Mouse (Mus musculus) lung, embryonic 14.5 days (tissue): ENCODE results near the gene Esyt1. TPM values are rescaled to one million over a fixed set of nuclear protein-coding genes. Genes with fewer than 3 reads are reported as not detected.
"Not testable (repeated sequence)": the region's sequence is repeated elsewhere in the genome, so short reads cannot be mapped to it uniquely, and the experiment has no call there.

Experiments
- ATAC-seq: fragments of 200-750 bp; cut with Nextera tagmentation; 2 replicates; pipeline ENCODE4 v1.8.0; 2017; ENCODE audit warnings: mild to moderate bottlenecking, moderate TSS enrichment, moderate library complexity; ENCODE audit not compliant: insufficient read depth
- DNase-seq: peaks from one replicate; pipeline ENCODE4 v3.0.0-alpha.2; 2015
- H3K27ac ChIP-seq: fragments of 300-500 bp; sonication (generic); 2 replicates; pipeline ENCODE4 v1.5.1; 2014; ENCODE audit warnings: low read depth, mild to moderate bottlenecking, moderate library complexity
- H3K27me3 ChIP-seq: fragments of 300-500 bp; sonication (generic); 2 replicates; pipeline ENCODE4 v1.6.1; 2014; ENCODE audit warnings: low read length, control low read depth; ENCODE audit not compliant: insufficient read depth
- H3K36me3 ChIP-seq: fragments of 300-500 bp; sonication (generic); 2 replicates; pipeline ENCODE4 v1.6.1; 2014; ENCODE audit warnings: control low read depth; ENCODE audit not compliant: insufficient read depth
- H3K4me1 ChIP-seq: fragments of 300-500 bp; sonication (generic); 2 replicates; pipeline ENCODE4 v1.6.1; 2014; ENCODE audit warnings: antibody characterized with exemption, control low read depth; ENCODE audit not compliant: insufficient read depth
- H3K4me2 ChIP-seq: fragments of 300-500 bp; sonication (generic); 2 replicates; pipeline ENCODE4 v1.6.1; 2014; ENCODE audit warnings: mild to moderate bottlenecking
- H3K4me3 ChIP-seq: fragments of 300-500 bp; sonication (generic); 2 replicates; pipeline ENCODE4 v1.5.1; 2014; ENCODE audit warnings: low read depth, low read length
- H3K9ac ChIP-seq: fragments of 300-500 bp; sonication (generic); 2 replicates; pipeline ENCODE4 v1.6.1; 2014
- H3K9me3 ChIP-seq: fragments of 300-500 bp; sonication (generic); 2 replicates; pipeline ENCODE4 v1.6.1; 2016; ENCODE audit warnings: low read depth, low read length, control low read depth
- CTCF ChIP-seq: IDR thresholded peaks from 2 replicates; pipeline ENCODE4 v1.5.1; 2016; ENCODE audit warnings: antibody characterized with exemption, low read depth
- WGBS: fragments of 180-500 bp; shearing (Covaris S2); extraction: QIAGEN DNeasy Blood & Tissue Kit; methylation state at CpG from one replicate; pipeline ENCODE4 v1.1.7; 2014; 5-methylcytosine and 5-hydroxymethylcytosine counted together
- polyA plus RNA-seq: library from polyadenylated mRNA; unstranded; fragments of >200 nt; fragmentation: Nextera tagmentation; extraction: Ambion mirVana; gene quantifications from 2 replicates; pipeline ENCODE4 v1.2.1, GENCODE M21; 2014

Esyt1 gene
- polyA plus RNA-seq, 1 experiment from 2014 or later, result 23.0 TPM

DNA sequence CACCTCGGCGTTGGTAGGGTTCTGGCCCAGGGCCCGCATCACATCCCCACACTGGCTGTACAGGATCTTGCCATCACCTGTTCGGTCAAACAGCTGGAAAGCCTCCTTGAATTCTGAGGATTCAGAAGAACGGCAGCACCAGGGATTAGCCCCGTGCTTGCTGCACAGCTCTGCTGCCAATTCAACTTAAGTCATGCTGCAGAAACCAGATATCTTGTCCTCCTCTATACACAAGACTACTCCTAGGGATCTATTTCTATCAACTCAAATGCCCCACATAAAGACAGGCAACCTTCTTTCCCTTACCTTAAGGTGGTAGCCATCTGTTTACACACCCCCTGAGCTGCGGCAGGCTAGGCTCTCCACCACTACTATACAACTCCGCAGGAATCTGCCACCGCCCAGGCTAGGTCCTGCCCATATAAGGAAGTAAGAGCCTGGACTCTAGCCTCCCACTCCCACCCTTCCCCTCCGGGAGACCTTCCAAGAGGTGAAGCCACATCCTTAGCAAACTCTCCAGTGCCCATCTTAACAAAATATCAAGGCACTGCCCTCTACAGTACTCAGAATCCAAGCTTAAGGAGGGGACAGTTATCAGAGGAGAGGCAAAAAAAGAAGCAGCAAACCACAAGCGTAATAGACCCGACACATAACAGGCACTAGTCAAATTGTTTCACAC lies 32.9 kb downstream of the Esyt1 start:
- no peak for TF ChIP-seq CTCF
- DNase-seq, result peak; percentile 86
- Histone ChIP-seq H3K27ac (peak overlapping the region; percentile 95), H3K27me3 (no peaks in the 10 kb centered on the region), H3K4me2 (peak overlapping the region; percentile 86), H3K4me1 (peaks cover 11% of the 10 kb centered on the region), H3K9me3 (no peaks in the 10 kb centered on the region), H3K36me3 (peaks cover 45% of the 10 kb centered on the region), H3K4me3 (peak overlapping the region; percentile 84), H3K9ac (peak overlapping the region; percentile 87)
- peak; percentile 62 for ATAC-seq
- WGBS, result 11% methylated on average over 12 of the region's 12 CpGs

DNA sequence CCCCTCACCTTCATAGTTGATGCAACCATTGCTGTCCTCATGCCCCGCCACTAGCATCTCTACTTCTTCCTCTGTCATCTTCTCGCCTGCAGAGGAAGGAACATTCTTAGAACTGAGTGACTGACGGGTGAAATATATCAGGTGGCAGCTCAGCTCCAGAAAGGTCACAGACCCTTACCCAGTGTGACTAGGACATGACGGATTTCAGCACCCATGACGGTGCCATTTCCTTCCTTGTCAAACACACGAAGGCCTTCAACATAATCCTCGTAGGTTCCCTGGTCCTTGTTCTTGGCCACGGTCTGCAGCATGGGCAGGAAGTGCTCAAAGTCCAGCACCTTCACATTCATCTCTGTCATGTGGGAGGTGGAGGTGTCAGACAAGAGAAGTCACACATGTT lies 33.6 kb downstream of the Esyt1 start:
- Histone ChIP-seq H3K4me3 (peak overlapping the region; percentile 84), H3K4me1 (peaks cover 11% of the 10 kb centered on the region), H3K36me3 (peaks cover 52% of the 10 kb centered on the region), H3K4me2 (peak overlapping the region; percentile 86), H3K9ac (peak overlapping the region; percentile 87), H3K27ac (peak overlapping the region; percentile 95)
- 29% methylated on average over 8 of the region's 8 CpGs for WGBS
- DNase-seq, H3K9me3 ChIP-seq, ATAC-seq, H3K27me3 ChIP-seq: not testable (repeated sequence)

DNA sequence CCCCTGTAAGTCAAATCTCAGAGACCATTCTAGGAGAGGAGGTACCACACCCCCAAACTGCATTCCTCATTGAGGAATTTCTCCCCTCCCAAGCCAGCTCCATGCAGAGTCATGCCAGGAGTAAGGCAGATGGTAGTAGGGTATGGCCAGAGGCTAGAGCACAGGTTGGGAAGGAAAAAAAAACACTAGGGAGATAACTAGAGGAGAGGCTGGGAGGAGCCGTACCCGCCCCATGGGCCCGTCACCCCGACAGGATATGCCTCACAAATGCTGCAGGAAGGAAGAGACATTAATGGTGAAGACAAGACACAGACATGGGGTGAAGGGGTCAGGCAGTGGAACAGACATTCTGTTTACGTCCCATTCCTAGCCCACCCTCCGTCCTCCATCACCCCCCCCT lies 34.2 kb downstream of the Esyt1 start:
- TF ChIP-seq CTCF, result no peak
- Histone ChIP-seq H3K9ac (peak overlapping the region; percentile 87), H3K27me3 (no peaks in the 10 kb centered on the region), H3K27ac (peak overlapping the region; percentile 95; the same call in 1 of the 2 replicates), H3K4me1 (peaks cover 11% of the 10 kb centered on the region), H3K4me2 (peak overlapping the region; percentile 86), H3K36me3 (peaks cover 56% of the 10 kb centered on the region), H3K4me3 (peak overlapping the region; percentile 84), H3K9me3 (no peaks in the 10 kb centered on the region)
- ATAC-seq (no peak), DNase-seq (peak; percentile 42)
- 44% methylated on average over 6 of the region's 6 CpGs for WGBS

DNA sequence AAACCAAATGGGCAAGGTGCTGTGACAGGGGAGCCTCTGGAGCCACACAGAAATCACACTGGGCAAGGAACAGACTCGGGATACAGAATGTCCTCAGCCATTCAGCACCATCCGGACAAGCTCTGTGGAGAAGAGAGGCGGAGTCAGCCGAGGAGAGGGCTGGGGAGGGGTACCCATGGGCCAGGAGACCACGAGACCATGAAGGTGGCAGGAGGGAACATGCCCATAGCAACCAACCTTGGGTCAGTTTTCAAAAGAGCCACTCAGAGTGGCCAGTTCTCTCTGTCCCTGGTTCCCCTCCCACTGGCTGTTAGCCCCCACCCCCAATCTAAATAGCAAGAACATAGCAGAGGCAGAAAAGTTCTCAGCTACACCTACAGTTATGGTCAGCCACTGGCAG lies 34.8 kb downstream of the Esyt1 start:
- Histone ChIP-seq H3K4me2 (peak overlapping the region; percentile 86), H3K36me3 (peaks cover 62% of the 10 kb centered on the region), H3K4me1 (peaks cover 11% of the 10 kb centered on the region), H3K9me3 (no peaks in the 10 kb centered on the region), H3K27ac (peak overlapping the region; percentile 95), H3K4me3 (peak overlapping the region; percentile 84), H3K9ac (no peak overlapping the region), H3K27me3 (no peaks in the 10 kb centered on the region)
- TF ChIP-seq CTCF, result no peak
- 40% methylated on average over 5 of the region's 5 CpGs for WGBS
- no peak for ATAC-seq
- peak; percentile 4 for DNase-seq

DNA sequence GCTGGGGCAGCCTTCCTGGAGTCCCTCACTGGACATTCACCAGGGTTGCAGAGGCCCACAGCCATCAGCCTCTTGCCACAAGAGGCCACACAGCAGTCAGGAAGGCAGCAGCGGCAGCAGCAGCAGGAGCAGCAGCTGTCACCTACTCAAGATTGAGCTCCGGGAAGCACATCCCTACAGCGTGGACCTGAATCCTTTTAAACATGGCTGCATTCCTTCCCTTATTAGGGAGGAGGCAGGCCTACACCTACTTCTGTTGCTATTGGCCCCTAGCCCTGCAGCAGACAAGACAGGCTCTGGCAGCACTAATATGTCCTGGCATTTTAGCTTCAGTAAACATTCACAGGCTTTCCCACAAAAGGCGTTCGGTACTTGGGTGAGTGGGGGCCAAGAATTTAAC lies 35.4 kb downstream of the Esyt1 start:
- no peak overlapping the region for H3K9ac ChIP-seq
- DNase-seq, result peak; percentile 54
- H3K4me1 ChIP-seq, result peaks cover 11% of the 10 kb centered on the region
- ATAC-seq, result no peak
- H3K27me3 ChIP-seq, result no peaks in the 10 kb centered on the region
- no peak for TF ChIP-seq CTCF
- H3K9me3 ChIP-seq, result no peaks in the 10 kb centered on the region
- no peak overlapping the region for H3K4me3 ChIP-seq
- H3K4me2 ChIP-seq, result no peak overlapping the region
- WGBS, result 28% methylated on average over 5 of the region's 5 CpGs
- H3K36me3 ChIP-seq, result peaks cover 69% of the 10 kb centered on the region
- H3K27ac ChIP-seq, result peak overlapping the region; percentile 95

DNA sequence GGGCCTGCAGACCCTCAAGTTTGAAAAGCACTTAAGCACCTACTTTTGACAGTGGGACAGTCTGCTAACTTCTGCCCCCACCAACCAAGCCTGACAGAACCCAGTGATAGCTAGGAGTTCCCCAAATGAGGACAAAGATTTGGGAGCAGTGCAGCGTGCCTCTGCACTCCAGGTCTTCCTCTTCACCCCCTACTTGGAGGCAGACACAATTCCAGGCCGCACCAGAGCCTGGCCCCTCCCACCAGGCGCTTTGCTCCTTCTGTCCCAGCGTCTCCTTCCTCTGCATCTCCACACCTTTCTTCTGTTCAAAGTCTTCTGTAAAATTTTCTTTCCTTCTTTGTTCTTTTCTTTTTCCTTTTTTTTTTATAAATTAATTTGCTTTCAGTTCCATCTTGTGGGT lies 35.9 kb downstream of the Esyt1 start:
- peaks cover 8% of the 10 kb centered on the region for H3K4me1 ChIP-seq
- TF ChIP-seq CTCF, result no peak
- peaks cover 71% of the 10 kb centered on the region for H3K36me3 ChIP-seq
- DNase-seq, result no peak
- H3K4me2 ChIP-seq, result no peak overlapping the region
- no peaks in the 10 kb centered on the region for H3K9me3 ChIP-seq
- no peak overlapping the region for H3K4me3 ChIP-seq
- 59% methylated on average over 4 of the region's 4 CpGs for WGBS
- H3K27me3 ChIP-seq, result no peaks in the 10 kb centered on the region
- H3K27ac ChIP-seq, result peak overlapping the region; percentile 95
- no peak for ATAC-seq
- no peak overlapping the region for H3K9ac ChIP-seq

DNA sequence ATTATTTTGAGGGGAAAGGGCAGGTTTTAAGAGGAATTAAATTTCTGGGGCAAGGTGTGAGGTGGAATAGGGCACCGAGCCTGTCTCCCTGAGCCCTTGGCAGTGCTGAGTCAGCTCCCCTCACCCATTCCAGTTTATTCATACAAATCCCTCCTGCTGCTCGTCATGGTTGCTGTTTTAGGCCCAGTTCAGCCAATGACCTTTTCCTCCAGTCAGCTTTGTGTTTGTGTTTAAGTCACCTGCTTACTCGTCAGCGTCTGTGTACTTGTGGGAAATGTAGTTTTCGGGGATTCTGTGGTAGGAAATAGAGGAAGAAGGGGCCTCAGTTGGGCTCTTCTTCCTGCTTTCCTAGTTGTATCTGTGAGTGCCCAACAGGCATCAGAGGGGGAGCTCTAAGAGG lies 36.3 kb downstream of the Esyt1 start:
- Histone ChIP-seq H3K27ac (peak overlapping the region; percentile 95; the same call in 1 of the 2 replicates), H3K4me3 (no peak overlapping the region), H3K4me1 (peaks cover 7% of the 10 kb centered on the region; the same call in 1 of the 2 replicates), H3K4me2 (no peak overlapping the region), H3K27me3 (no peaks in the 10 kb centered on the region), H3K9me3 (no peaks in the 10 kb centered on the region), H3K9ac (no peak overlapping the region), H3K36me3 (peaks cover 75% of the 10 kb centered on the region)
- 48% methylated on average over 5 of the region's 5 CpGs for WGBS
- ATAC-seq, result no peak
- TF ChIP-seq CTCF, result no peak
- peak; percentile 17 for DNase-seq
